Mouse (Mus musculus): ENCODE measurements around the gene Akap8. TPM values are rescaled to one million over a fixed set of nuclear protein-coding genes. Genes with fewer than 3 reads are reported as not detected.
A peak's percentile ranks its signal among the peaks of the same experiment; 100 is the strongest.

The Akap8 gene
- polyA plus RNA-seq (2012; rRNA removed): 53.2 and 62.3 TPM in 2 replicates

- DNase-seq (ENCODE audit: low read depth): peak; percentile 84
Measured at GRCm38 (mm10) chr17:32320597-32321389, at the start of gene Akap8. TSS of gene Akap8 (minus strand) at chr17:32321238.

- no peak for DNase-seq (ENCODE audit: low read depth)
Measured at GRCm38 (mm10) chr17:32368991-32369578, 48.0 kb upstream of the Akap8 start.

GRCm38 (mm10) chr17:32367706-32368105, 46.7 kb upstream of the Akap8 start:
- DNase-seq (ENCODE audit: low read depth): no peak

- DNase-seq (ENCODE audit: low read depth): no peak
Measured at GRCm38 (mm10) chr17:32365296-32365695, 44.3 kb upstream of the Akap8 start.

- no peak for DNase-seq (ENCODE audit: low read depth)
Measured at GRCm38 (mm10) chr17:32364850-32365249, 43.8 kb upstream of the Akap8 start.

- DNase-seq (ENCODE audit: low read depth): no peak
Measured at GRCm38 (mm10) chr17:32364331-32364730, 43.3 kb upstream of the Akap8 start.

- no peak for DNase-seq (ENCODE audit: low read depth)
Measured at GRCm38 (mm10) chr17:32363821-32364301, 42.8 kb upstream of the Akap8 start.

GRCm38 (mm10) chr17:32362686-32363085, 41.6 kb upstream of the Akap8 start:
- DNase-seq (ENCODE audit: low read depth): no peak

GRCm38 (mm10) chr17:32359928-32360327, 38.9 kb upstream of the Akap8 start:
- no peak for DNase-seq (ENCODE audit: low read depth)

GRCm38 (mm10) chr17:32358943-32359340, 37.9 kb upstream of the Akap8 start:
- no peak for DNase-seq (ENCODE audit: low read depth)

GRCm38 (mm10) chr17:32358192-32358942, 37.3 kb upstream of the Akap8 start:
- DNase-seq (ENCODE audit: low read depth): no peak

GRCm38 (mm10) chr17:32356766-32357760, 36.0 kb upstream of the Akap8 start:
- no peak for DNase-seq (ENCODE audit: low read depth)

- no peak for DNase-seq (ENCODE audit: low read depth)
Measured at GRCm38 (mm10) chr17:32356281-32356680, 35.2 kb upstream of the Akap8 start.

GRCm38 (mm10) chr17:32355031-32355430, 34.0 kb upstream of the Akap8 start:
- no peak for DNase-seq (ENCODE audit: low read depth)

- no peak for DNase-seq (ENCODE audit: low read depth)
Measured at GRCm38 (mm10) chr17:32354211-32354610, 33.2 kb upstream of the Akap8 start.

GRCm38 (mm10) chr17:32353696-32354095, 32.7 kb upstream of the Akap8 start:
- no peak for DNase-seq (ENCODE audit: low read depth)

- no peak for DNase-seq (ENCODE audit: low read depth)
Measured at GRCm38 (mm10) chr17:32351726-32352125, 30.7 kb upstream of the Akap8 start.

GRCm38 (mm10) chr17:32351269-32351668, 30.2 kb upstream of the Akap8 start:
- no peak for DNase-seq (ENCODE audit: low read depth)

- DNase-seq (ENCODE audit: low read depth): peak; percentile 90
Measured at GRCm38 (mm10) chr17:32350382-32350983, 29.4 kb upstream of the Akap8 start, which contains the start of gene Akap8l. TSS of gene Akap8l (minus strand) at chr17:32350607.

- no peak for DNase-seq (ENCODE audit: low read depth)
Measured at GRCm38 (mm10) chr17:32349851-32350381, 28.9 kb upstream of the Akap8 start.

All from gonadal fat pad, adult 2 months (tissue).